Mouse (Mus musculus) adrenal gland, postnatal 14 days (tissue): Measurements from ENCODE around the gene Arl15. TPM values are rescaled to one million over a fixed set of nuclear protein-coding genes. Genes with fewer than 3 reads are reported as not detected.
A peak's percentile ranks its signal among the peaks of the same experiment; 100 is the strongest.

ENCODE experiments used
- DNase-seq: peaks from one replicate; pipeline ENCODE4 v3.0.0; 2021; ENCODE audit warnings: mixed read lengths
- total RNA-seq: library from RNA; stranded (reverse); gene quantifications from 2 replicates; pipeline ENCODE4 v1.2.3, GENCODE M21; 2021

The Arl15 gene
- total RNA-seq, 1 experiment from 2014 or later, result 24.6 TPM

DNA sequence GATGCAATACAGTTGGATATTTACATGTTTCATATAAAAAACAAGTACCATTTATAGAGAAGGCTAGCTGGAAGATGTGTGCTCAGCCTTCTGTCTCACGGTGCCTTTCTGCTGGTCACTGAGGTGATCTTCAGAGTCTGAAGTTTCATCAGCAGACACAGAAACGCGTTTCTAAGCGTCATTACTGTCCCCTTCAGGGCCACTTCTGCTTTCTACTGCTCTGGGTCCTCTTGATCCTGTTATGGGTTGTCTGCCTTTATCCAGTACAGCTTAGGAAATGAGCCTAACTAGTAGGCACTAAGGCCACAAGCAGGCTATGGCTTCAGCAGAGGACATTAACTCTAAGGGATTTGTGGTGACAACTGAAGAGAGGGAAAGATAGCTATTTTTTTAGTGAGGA lies 5.9 kb downstream of the Arl15 start:
- no peak for DNase-seq

GRCm38 (mm10) chr13:113802571-113802970 lies 8.3 kb downstream of the Arl15 start:
- no peak for DNase-seq

- no peak for DNase-seq
Observed at GRCm38 (mm10) chr13:113811141-113811540, 16.8 kb downstream of the Arl15 start.

- DNase-seq, result peak; percentile 59
Observed at GRCm38 (mm10) chr13:113811910-113812592, 17.7 kb downstream of the Arl15 start.

- DNase-seq, result peak; percentile 23
Observed at GRCm38 (mm10) chr13:113812593-113812975, 18.3 kb downstream of the Arl15 start.

DNA sequence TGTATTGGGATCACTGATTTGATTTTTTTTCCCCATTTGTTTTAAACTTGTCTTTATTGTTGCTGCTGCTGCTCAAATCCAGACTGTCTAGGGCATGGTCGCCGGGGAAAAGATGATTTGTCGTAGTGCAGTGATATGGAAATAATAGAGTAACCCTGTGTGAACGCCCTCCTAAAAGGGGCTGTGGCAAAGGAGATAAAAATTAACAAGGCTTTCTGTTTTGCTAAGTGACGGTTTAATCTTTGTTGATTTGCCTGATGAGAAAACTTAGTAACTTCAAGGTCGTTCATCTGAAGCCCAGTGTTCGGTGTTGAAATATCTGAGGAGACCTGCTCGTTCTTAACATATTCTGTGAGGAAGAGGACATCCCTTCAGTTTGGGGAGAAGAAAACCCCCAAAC lies 19.8 kb downstream of the Arl15 start:
- no peak for DNase-seq

- peak; percentile 49 for DNase-seq
Observed at GRCm38 (mm10) chr13:113815697-113816420, 21.6 kb downstream of the Arl15 start.

DNA sequence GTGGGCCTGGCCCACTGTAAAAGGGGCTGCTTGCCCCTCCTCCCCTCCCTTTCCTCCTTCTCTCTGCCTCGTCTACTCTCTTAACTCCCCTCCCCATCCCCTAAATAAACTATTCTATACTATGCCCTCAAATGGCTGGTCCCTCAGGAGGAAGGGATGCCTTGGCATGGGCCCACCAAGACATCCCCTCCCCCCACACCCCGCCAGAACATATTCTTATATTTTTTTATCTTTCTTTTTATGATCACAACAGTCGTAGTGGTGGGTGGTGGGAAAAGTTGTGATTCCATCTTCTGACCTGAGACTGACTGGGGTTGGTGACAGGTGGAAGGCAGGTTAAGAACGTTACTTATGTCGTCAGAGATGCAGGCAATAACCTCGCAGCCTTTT lies 22.1 kb downstream of the Arl15 start:
- DNase-seq, result no peak

DNA sequence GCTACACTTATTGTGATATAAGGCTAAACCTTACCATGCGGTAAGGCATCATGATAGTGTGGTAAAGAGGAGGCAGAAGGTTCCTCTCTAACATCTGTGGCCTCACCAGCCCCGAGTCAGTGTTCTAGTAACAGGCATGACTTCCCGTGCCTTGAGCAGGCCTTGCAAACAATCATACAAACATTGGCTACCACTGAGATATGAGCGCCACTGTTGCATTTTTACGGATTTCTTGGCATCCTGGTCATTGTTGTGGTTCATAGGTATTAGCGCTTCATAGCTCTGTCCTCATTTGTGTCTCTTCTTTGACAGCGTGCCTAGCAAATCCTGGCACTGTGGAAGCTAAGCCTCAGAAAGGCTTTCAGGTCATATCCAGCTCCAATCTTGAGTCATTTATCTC lies 24.7 kb downstream of the Arl15 start:
- DNase-seq, result no peak

DNA sequence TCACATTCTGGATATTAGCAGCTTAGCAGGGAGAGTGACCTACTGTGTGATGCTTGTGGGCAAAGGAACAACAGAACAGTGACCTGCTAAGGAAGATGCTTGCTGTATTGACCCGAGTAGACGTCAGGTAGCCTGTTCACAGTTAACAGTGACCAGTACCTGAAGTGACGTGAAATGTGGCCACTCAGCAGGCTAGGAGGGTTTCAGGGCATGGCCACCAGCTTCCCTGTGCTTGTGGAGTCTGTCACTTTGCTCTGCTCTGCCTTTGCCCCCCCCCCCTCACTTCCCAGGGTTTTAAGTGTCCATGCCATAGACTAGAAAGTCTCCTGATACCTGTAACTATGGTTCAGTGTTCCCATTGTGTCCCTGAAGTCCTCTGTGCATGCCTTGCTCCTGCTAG lies 25.9 kb downstream of the Arl15 start:
- DNase-seq, result no peak

- no peak for DNase-seq
Observed at GRCm38 (mm10) chr13:113821891-113822290, 27.6 kb downstream of the Arl15 start.

GRCm38 (mm10) chr13:113824027-113824426 lies 29.7 kb downstream of the Arl15 start:
- no peak for DNase-seq

- DNase-seq, result no peak
Observed at GRCm38 (mm10) chr13:113828633-113829032, 34.3 kb downstream of the Arl15 start.

DNA sequence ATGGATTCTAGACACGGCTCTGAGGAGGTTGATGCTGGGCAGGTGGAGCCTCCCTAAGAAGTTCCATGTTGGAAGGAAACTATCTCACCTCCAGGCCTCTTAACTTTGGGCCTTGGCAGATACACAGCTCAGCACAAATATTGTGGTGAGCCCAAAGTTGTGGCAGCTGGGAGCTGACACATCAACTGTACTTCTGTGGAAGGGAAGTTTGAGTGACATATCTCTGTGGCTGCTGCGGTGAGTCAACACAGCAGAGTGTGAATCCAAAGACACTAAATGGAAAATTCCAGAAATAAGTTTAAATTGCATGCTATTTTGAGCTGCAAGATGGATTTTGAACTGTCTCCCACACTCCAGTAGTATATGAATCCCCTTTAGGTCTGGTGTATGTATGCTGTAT lies 34.8 kb downstream of the Arl15 start:
- no peak for DNase-seq

DNA sequence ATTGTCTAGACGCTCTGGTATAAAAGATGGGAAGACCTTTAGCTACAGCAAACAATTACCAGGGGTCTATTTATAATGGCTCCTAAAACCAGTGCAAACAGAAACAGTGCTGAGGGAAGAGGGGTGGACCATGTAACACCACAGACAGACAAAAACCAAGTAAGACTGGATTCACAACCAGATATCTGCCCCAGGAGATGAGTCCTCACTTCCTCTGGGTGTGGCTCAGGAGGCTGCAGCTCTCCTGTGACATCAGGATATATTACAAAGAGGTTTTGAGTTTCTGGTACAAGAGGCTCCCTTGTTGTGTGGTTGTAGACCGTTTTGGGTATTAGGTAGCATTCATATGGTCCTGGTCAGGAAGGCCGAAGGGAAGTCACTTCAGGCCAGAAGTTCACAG lies 36.5 kb downstream of the Arl15 start:
- DNase-seq, result no peak

DNA sequence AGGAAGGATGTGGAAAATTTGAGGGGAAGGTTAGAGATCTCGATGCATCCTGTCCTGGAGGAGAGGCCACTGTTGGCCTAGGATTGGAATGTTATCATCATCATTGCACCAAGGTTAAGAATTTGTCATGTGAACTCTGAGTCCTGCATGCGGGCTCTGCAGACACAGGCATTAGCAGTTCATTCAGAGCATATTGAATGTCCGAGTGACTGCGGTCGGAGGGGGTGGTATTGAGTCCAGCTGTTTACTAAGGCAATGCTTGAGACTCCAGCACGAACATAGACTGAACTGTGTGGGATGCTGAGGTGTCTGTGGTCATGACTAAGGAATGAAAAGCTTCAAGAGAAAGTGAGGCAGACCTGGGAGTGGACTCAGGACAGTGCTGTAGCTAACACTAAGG lies 38.6 kb downstream of the Arl15 start:
- no peak for DNase-seq

GRCm38 (mm10) chr13:113835921-113836320 lies 41.6 kb downstream of the Arl15 start:
- no peak for DNase-seq

- no peak for DNase-seq
Observed at GRCm38 (mm10) chr13:113838601-113839576, 44.6 kb downstream of the Arl15 start.

DNA sequence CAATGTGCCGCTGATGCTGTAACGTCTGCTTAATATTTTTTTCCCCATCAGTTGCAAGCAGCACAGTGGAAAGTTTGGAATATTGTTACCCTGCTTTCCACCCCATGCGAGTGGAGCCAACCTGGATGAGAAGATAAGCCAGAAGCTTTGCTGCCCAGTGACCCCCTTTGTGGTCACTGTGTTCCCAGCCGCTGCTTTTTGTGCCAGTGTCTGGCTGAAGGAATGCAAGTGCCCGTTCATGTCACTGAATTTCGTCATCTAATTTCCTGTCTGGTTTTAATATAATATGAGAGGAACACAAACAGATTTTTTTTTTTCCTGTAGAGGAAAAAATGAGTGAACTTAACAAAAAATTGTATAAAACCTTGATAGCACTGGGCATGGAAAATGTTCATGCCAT lies 46.1 kb downstream of the Arl15 start:
- no peak for DNase-seq

DNA sequence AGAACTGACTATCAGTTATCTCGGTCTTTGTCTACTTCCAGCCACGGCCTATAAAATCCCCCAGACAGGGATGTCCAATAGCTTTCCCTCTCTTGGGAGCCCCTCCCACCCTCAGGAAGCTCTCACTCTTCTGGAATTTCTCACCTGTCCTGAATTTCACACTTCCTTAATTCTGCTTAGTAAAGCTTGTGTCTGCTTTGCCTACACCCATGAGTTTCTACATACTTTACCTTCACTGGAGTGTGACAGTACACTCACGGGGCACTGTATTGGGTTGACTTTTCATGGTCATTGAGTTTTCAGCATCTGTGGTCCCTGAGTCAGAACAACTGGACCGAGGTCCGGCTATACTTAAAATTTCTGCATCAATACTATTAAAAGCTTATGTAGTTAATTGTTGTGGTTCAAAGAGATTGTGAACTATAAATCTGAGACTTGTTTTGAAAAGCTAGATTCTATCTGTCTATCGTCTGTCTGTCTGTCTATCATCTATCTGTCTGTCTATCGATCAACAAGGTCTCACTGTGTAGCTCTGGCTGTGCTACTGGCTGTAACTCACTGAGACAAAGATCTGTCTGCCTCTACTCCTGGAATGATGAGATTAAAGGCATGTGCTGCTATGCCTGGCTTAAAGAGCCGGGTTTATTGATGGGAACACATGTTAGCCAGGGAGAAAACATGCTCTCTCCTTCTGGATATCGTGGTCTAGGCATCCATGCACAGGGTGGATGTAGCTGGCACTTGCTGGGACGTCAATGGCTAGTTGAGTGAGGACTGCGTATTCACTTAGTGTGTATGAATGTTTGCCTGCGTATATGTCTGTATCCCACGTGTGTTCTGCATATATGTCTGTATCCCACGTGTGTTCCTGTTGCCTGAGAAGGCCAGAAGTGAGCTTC lies 48.4 kb downstream of the Arl15 start:
- DNase-seq, result no peak

DNA sequence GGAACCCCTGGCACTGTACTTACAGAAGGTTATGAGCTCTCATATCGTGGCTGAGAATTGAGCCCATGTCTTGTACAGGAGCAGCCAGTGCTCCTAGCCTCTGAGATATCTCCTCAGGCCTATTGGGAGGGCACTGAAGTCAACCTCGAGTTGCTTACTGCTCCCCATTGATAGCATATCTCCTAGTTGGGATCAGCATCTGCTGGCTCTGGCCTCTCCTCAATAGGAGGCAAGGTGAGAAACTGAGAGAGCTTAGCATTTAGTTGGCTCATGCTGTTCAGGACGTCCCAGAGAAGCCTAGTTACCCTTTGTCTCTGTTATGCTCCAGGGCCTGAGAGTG lies 49.0 kb downstream of the Arl15 start:
- DNase-seq, result no peak

DNA sequence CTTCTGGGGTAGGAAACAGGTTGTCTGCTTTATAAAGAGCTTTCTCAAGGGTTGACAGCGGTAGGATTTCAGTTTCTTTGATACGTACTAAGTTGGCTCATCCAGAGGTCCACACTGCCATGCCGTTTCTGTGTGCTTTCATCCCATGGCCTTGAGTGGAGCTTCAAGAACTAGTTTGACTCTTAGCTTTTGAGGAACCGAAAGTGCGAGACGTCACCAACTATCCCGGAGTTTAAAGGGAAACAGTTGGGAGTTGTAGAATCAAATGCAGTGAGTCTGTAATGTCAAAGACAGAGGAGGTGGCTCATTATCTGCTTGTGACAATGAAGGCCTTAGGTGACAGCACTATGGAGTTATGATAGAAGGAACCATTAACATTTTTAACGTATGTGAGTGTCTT lies 49.6 kb downstream of the Arl15 start:
- no peak for DNase-seq
